In the genomic region with DNA sequence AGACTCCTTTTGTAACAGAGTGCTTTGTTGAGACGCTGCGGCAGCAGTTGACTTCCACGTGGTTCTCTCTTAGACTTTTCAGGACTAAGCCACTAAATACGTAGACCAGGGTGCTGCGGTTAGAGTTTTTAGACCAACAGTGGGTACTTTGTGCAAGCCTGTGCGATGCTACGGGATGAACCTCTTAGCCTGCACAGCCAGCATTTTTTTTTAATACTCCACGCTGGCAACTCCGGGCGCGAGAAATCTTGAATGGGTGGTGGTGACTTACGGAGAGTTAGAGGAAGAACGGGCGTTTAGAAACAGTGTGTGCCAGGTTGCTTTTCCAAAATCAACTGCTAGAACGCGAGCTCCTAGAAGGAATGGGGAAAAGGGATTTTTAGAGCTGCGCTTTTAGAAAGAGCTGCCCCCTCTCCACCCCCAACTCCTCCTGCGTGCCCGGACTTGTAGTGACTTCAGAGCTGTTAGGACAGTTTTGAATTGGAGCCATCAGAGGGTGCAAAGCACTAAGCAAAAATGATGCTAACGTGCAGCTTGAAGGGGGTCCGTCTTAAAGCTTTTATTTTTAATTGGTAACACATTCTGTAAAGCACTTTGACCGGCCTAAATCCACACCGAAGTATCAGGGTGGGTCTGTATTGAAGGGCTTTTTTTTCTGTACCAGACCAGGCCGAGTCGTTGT, we compare ENCODE assay signal across 7 mouse cellular contexts. TPM values are rescaled to one million over a fixed set of nuclear protein-coding genes. Genes with fewer than 3 reads are reported as not detected.
DNase-seq lines count a peak whose midpoint lies in the region; TF ChIP-seq lines count a peak whose summit lies in the region.

No protein-coding gene starts in this region.

- TF ChIP-seq POLR2A in brain, embryonic 14.5 days (IDR thresholded peaks at IDR 0.05; ENCODE audit: borderline replicate concordance, extremely low read depth, insufficient read depth, insufficient read length, poor library complexity, severe bottlenecking) = no peak

- no peak for TF ChIP-seq CTCF in brain, embryonic 14.5 days (IDR thresholded peaks at IDR 0.05; ENCODE audit: borderline replicate concordance, extremely low read depth, insufficient read depth, insufficient read length)

- DNase-seq in thymus, postnatal 0 days (ENCODE audit: low spot score) = peak; percentile 20
- no peak for DNase-seq in thymus, adult 18-20 months
- peak; percentile 71 for DNase-seq in brain, embryonic 14.5 days (ENCODE audit: low read depth)
- peak; percentile 8 for DNase-seq in gastrocnemius, postnatal 25 days
- DNase-seq in kidney, postnatal 10 days = peak; percentile 33
- DNase-seq in mesoderm, embryonic 11.5 days (ENCODE audit: low read depth, low spot score) = peak; percentile 54
- no peak for DNase-seq in layer of hippocampus, adult 8-10 months (ENCODE audit: low spot score in 2 of 2)

RNA-seq across cellular contexts. Expression of a gene that starts 1.0 kb away (rescaled TPM):
- 15.6 and 18.4 TPM in 2 replicates for polyA plus RNA-seq in thymus, postnatal 0 days (2015; fragmentation: Nextera tagmentation; extraction: Ambion mirVana)
- 18.0 and 36.8 TPM in 2 replicates for polyA plus RNA-seq in brain, embryonic 14.5 days (2012; rRNA removed)
- 10 to 100 TPM in 1 of 2 experiments, 1 to 10 TPM in 1; 9.7 to 13.6 TPM for total RNA-seq in gastrocnemius, postnatal 25 days (2021)
- 100 to 1,000 TPM; 241 to 286 (median 265) TPM for total RNA-seq in layer of hippocampus, adult 8-10 months (2022)

Comparison
In these comparisons a context has a peak if more than half of its experiments do, and no peak if none do; other contexts are left out.
1. DNase-seq: peak in thymus, postnatal 0 days (single experiment), brain, embryonic 14.5 days (single experiment), gastrocnemius, postnatal 25 days (single experiment), kidney, postnatal 10 days (single experiment) and mesoderm, embryonic 11.5 days (single experiment); none in thymus, adult 18-20 months (0 of 2) and layer of hippocampus, adult 8-10 months (0 of 2).
2. RNA of a gene that starts 1.0 kb away (total RNA-seq): 241 to 286 TPM in layer of hippocampus, adult 8-10 months; 9.7 to 13.6 TPM in gastrocnemius, postnatal 25 days; every median in the first group is over 10 times any median in the second.